Mouse (Mus musculus): ENCODE measurements around the gene Cabin1. TPM values are rescaled to one million over a fixed set of nuclear protein-coding genes. Genes with fewer than 3 reads are reported as not detected.

Cabin1 gene
- polyA plus RNA-seq, 1 experiment: 24.0 TPM

DNA sequence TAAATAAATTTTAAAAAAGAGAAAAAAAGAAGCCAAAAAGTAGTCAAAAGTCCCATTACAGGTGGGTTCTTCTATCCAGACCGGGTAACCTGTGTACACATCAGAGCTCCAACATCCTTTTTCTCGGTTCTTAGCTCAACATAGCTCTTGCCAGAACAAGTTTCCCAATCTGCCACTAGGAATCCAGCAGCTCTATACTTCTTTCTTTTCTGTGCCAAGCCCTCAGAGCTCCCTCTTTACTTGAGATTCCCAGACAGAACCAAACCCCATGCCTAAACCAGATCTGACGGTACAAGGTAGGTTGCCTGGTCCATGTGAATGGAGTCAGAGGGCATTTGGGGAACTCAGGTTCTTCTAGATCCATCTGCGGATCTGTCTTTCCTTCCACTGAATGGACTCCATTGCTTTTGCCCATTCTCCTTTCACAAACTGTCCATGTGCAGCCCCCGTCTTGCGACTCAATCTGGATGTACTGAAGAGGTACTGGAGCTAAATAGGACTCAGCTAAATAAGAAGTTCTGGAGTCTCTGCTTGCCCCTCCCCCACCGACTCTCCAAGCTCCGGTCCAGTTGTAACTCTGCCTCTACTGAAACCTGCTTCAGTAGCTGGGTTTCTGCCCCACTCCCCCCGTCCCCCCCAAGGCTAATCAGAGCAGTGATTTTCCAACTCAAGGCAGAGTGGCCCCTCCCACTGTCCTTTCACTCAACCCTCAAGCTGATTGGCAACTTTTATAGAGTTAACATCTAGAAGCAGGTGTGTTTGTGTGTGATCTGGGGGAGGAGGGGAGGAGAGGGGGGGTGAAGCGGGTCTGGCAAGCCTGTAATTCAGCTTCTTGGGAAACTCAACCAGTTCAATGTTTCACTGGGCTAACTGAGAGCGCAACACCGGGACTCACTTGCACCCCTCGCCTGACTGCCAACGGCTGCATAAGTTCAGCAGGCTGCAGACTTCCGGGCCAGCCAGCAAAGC lies 15.3 kb upstream of the Cabin1 start:
- Histone ChIP-seq H3ac (ENCODE audit: control insufficient read depth, insufficient read length) (no peak overlapping the region), H3K36me3 (ENCODE audit: control insufficient read depth, insufficient read depth) (no peaks in the 10 kb centered on the region), H3K4me3 (no peak overlapping the region), H3K79me2 (ENCODE audit: control insufficient read depth, insufficient read depth) (no peaks in the 10 kb centered on the region), H3K27me3 (ENCODE audit: control insufficient read depth, insufficient read depth, insufficient read length) (peaks cover 31% of the 10 kb centered on the region), H3K4me2 (ENCODE audit: low read depth) (no peak overlapping the region)
- TF ChIP-seq POLR2A (IDR thresholded peaks at IDR 0.05; ENCODE audit: insufficient read length, low read depth) (no peak), TCF3 (IDR thresholded peaks at IDR 0.05; ENCODE audit: insufficient read length, low read depth) (no peak), MAX (IDR thresholded peaks at IDR 0.05; ENCODE audit: low read depth) (no peak), SRF (IDR thresholded peaks at IDR 0.05; ENCODE audit: control insufficient read depth, insufficient read length, low read depth) (no peak), TCF12 (IDR thresholded peaks at IDR 0.05; ENCODE audit: insufficient read depth, poor library complexity, severe bottlenecking) (no peak), USF1 (IDR thresholded peaks at IDR 0.05; ENCODE audit: low read depth) (no peak), REST (IDR thresholded peaks at IDR 0.05; ENCODE audit: insufficient read depth, insufficient read length) (no peak), CEBPB (IDR thresholded peaks at IDR 0.05; ENCODE audit: insufficient read depth, poor library complexity, severe bottlenecking) (no peak), E2F4 (IDR thresholded peaks at IDR 0.05; ENCODE audit: insufficient read depth) (no peak), MYOG (IDR thresholded peaks at IDR 0.05; ENCODE audit: control insufficient read depth in 1 of 3, insufficient read depth in 1 of 3, insufficient read length in 2 of 3, low read depth in 2 of 3) (no peak), MYOD1 (IDR thresholded peaks at IDR 0.05; ENCODE audit: control insufficient read depth in 1 of 3, insufficient read length in 2 of 3, low read depth in 2 of 3) (no peak), POLR2AphosphoS2 (IDR thresholded peaks at IDR 0.05; ENCODE audit: insufficient read length, low read depth) (no peak)

DNA sequence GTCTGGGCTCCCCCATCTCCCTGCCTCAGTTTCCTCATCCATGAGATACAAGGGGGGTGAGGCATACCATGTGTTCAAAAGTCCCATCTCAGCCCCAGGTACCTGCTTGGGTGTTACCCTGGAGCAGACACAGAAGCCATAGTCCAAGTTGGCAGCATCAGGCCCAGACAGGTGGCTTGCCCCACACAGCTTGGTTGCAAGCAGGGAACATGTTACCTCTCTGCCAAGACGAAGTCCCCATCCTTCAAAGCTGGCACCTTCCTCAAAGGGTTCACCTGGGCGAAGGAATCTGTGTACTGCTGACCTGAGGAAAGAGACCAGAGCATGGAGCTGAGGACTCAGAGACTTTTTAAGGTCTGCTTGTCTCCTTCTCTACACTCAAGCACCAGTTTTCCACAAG lies 13.7 kb upstream of the Cabin1 start:
- Histone ChIP-seq H3K4me3 (no peak overlapping the region), H3K79me2 (ENCODE audit: control insufficient read depth, insufficient read depth) (no peaks in the 10 kb centered on the region), H3K4me2 (ENCODE audit: low read depth) (no peak overlapping the region), H3K36me3 (ENCODE audit: control insufficient read depth, insufficient read depth) (no peaks in the 10 kb centered on the region), H3ac (ENCODE audit: control insufficient read depth, insufficient read length) (no peak overlapping the region), H3K27me3 (ENCODE audit: control insufficient read depth, insufficient read depth, insufficient read length) (peaks cover 24% of the 10 kb centered on the region)
- TF ChIP-seq E2F4 (IDR thresholded peaks at IDR 0.05; ENCODE audit: insufficient read depth) (no peak), TCF12 (IDR thresholded peaks at IDR 0.05; ENCODE audit: insufficient read depth, poor library complexity, severe bottlenecking) (no peak), CEBPB (IDR thresholded peaks at IDR 0.05; ENCODE audit: insufficient read depth, poor library complexity, severe bottlenecking) (no peak)

DNA sequence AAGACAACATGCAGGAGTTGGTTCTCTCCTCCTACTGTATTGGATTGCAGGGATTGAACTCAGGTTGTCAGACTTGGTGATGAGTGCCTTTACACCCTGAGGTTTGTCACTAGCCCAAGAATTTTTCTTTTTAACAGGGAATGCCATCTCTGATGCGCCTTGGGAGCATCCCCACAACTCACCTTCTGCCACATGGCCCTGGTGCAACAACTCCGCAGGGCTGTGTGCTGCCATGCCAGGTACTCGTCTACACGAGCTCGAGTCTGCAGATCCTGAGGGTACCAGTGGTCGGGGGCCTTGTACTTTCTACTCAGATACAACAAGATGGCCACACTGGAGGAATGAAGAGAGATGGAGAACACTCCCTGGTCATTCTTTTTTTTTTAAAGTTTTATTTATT lies 12.4 kb upstream of the Cabin1 start:
- no peak overlapping the region for H3K4me3 ChIP-seq
- no peak overlapping the region for H3ac ChIP-seq (ENCODE audit: control insufficient read depth, insufficient read length)
- TF ChIP-seq CEBPB (IDR thresholded peaks at IDR 0.05; ENCODE audit: insufficient read depth, poor library complexity, severe bottlenecking): no peak
- no peak for TF ChIP-seq MAX (IDR thresholded peaks at IDR 0.05; ENCODE audit: low read depth)
- no peak for TF ChIP-seq MYOG (IDR thresholded peaks at IDR 0.05; ENCODE audit: control insufficient read depth in 1 of 3, insufficient read depth in 1 of 3, insufficient read length in 2 of 3, low read depth in 2 of 3)
- H3K79me2 ChIP-seq (ENCODE audit: control insufficient read depth, insufficient read depth): no peaks in the 10 kb centered on the region
- H3K4me2 ChIP-seq (ENCODE audit: low read depth): no peak overlapping the region
- peaks cover 24% of the 10 kb centered on the region for H3K27me3 ChIP-seq (ENCODE audit: control insufficient read depth, insufficient read depth, insufficient read length)
- no peaks in the 10 kb centered on the region for H3K36me3 ChIP-seq (ENCODE audit: control insufficient read depth, insufficient read depth)

DNA sequence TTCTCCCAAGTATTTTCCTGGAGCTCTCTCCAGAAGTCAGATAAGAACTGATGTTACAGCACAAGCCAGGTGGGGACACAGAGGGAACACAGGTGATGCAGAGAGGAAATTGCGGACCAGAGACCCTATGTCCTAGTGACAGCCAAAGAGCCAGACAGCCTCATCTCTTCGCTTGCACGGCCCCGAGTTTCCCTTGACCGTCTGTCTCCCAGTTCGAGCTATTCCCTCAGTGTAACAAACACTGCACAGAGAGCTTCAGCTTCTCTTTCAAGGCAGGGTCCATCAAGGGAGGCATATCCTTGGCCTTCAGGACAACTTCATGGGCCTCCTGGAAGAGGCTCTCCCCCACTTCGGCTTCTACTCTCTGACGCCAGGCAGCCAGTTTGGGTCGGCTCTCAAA lies 10.4 kb upstream of the Cabin1 start:
- no peaks in the 10 kb centered on the region for H3K79me2 ChIP-seq (ENCODE audit: control insufficient read depth, insufficient read depth)
- H3K4me2 ChIP-seq (ENCODE audit: low read depth): no peak overlapping the region

DNA sequence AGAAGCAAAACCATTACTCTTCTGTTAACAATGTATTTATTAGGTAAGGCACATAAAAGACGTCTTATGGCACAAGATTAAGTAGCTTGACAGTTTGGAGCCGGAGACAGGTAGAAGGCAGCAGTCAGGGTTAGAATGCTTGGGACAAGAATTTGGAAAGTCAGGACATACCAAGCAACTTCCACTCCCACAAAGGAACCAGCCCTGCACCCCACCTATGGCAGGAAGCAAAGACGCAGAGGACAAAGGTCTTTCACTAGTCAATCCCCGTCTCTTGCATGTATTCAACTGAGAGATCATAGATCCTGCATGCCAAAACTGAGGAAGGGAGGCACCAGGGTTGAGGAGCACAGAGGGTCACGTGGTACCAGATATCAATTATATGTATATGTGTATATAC lies 10.0 kb upstream of the Cabin1 start:
- no peaks in the 10 kb centered on the region for H3K79me2 ChIP-seq (ENCODE audit: control insufficient read depth, insufficient read depth)
- H3K4me2 ChIP-seq (ENCODE audit: low read depth): no peak overlapping the region
- TF ChIP-seq SRF (IDR thresholded peaks at IDR 0.05; ENCODE audit: control insufficient read depth, insufficient read length, low read depth) (no peak), E2F4 (IDR thresholded peaks at IDR 0.05; ENCODE audit: insufficient read depth) (no peak), MYOD1 (IDR thresholded peaks at IDR 0.05; ENCODE audit: control insufficient read depth in 1 of 3, insufficient read length in 2 of 3, low read depth in 2 of 3) (no peak), MAX (IDR thresholded peaks at IDR 0.05; ENCODE audit: low read depth) (no peak), CEBPB (IDR thresholded peaks at IDR 0.05; ENCODE audit: insufficient read depth, poor library complexity, severe bottlenecking) (no peak)
- peak overlapping the region; percentile 58 for H3K4me3 ChIP-seq
- no peaks in the 10 kb centered on the region for H3K36me3 ChIP-seq (ENCODE audit: control insufficient read depth, insufficient read depth)
- peaks cover 4% of the 10 kb centered on the region for H3K27me3 ChIP-seq (ENCODE audit: control insufficient read depth, insufficient read depth, insufficient read length)
- H3ac ChIP-seq (ENCODE audit: control insufficient read depth, insufficient read length): no peak overlapping the region

More for the DNA sequence above, 10.4 kb upstream of the Cabin1 start:
- peaks cover 9% of the 10 kb centered on the region for H3K27me3 ChIP-seq (ENCODE audit: control insufficient read depth, insufficient read depth, insufficient read length)
- H3ac ChIP-seq (ENCODE audit: control insufficient read depth, insufficient read length): no peak overlapping the region
- H3K36me3 ChIP-seq (ENCODE audit: control insufficient read depth, insufficient read depth): no peaks in the 10 kb centered on the region
- no peak overlapping the region for H3K4me3 ChIP-seq
- TF ChIP-seq REST (IDR thresholded peaks at IDR 0.05; ENCODE audit: insufficient read depth, insufficient read length) (no peak), USF1 (IDR thresholded peaks at IDR 0.05; ENCODE audit: low read depth) (no peak), POLR2AphosphoS2 (IDR thresholded peaks at IDR 0.05; ENCODE audit: insufficient read length, low read depth) (no peak), E2F4 (IDR thresholded peaks at IDR 0.05; ENCODE audit: insufficient read depth) (no peak), MYOG (IDR thresholded peaks at IDR 0.05; ENCODE audit: control insufficient read depth in 1 of 3, insufficient read depth in 1 of 3, insufficient read length in 2 of 3, low read depth in 2 of 3) (no peak), MAX (IDR thresholded peaks at IDR 0.05; ENCODE audit: low read depth) (no peak), SRF (IDR thresholded peaks at IDR 0.05; ENCODE audit: control insufficient read depth, insufficient read length, low read depth) (no peak), MYOD1 (IDR thresholded peaks at IDR 0.05; ENCODE audit: control insufficient read depth in 1 of 3, insufficient read length in 2 of 3, low read depth in 2 of 3) (no peak), POLR2A (IDR thresholded peaks at IDR 0.05; ENCODE audit: insufficient read length, low read depth) (no peak)
